Mouse (Mus musculus): ENCODE data around the gene Kdm4d. TPM values are rescaled to one million over a fixed set of nuclear protein-coding genes. Genes with fewer than 3 reads are reported as not detected.
"Not testable (repeated sequence)": the region's sequence is repeated elsewhere in the genome, so short reads cannot be mapped to it uniquely, and the experiment has no call there.

Gene Kdm4d
- polyA plus RNA-seq, 1 experiment from 2014 or later, result 0.35 TPM

DNA sequence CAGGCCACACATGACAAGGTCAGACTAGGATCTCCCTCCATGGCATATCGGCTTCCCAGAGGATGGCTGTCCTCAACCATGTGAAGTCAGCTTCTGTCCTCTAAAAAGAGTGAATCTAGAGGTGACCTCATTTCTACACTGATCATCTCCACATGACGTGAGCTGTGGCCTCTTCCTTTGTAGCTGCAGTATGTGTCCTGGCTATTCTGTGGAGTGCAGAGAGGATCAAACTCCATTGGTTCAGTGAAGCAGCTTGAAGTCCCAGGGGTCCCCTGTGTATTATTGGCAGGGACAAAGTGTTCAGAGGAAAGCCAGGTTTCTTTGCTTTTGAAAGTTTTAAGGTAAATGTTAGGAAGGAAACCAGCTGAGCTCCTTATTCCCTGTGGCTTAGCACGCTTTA, 17.8 kb upstream of the Kdm4d start:
- no peaks in the 10 kb centered on the region for H3K9me3 ChIP-seq
- no peak overlapping the region for H3K9ac ChIP-seq
- H3K27me3 ChIP-seq (replicated peaks), result no peaks in the 10 kb centered on the region
- WGBS, result 80% methylated on average over 3 of the region's 3 CpGs
- H3K4me2 ChIP-seq (replicated peaks), result no peak overlapping the region
- ATAC-seq, result no peak
- no peak overlapping the region for H3K27ac ChIP-seq
- H3K4me1 ChIP-seq (replicated peaks), result peaks cover 5% of the 10 kb centered on the region; the same call in 1 of the 2 replicates
- H3K36me3 ChIP-seq, result no peaks in the 10 kb centered on the region
- H3K4me3 ChIP-seq (replicated peaks), result no peak overlapping the region

DNA sequence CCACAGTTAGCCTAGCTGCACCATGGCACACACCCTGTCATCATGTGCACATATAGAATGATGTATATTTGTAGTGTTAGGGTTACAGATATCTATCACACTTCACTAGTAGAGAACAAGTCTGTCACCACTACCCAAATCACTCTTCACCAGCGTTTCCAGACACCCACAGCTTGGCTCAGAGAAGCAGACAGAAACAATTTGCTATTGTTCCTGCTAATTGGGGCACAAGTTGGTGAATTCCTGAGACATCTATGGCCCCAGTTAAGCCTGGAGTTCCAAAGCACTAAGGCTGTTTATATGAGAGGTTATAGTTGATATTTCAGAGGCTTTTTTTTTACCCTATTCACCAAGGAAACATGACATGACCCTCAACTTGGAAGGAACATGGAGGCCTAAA, 17.0 kb upstream of the Kdm4d start:
- Histone ChIP-seq H3K4me2 (replicated peaks) (no peak overlapping the region), H3K27me3 (replicated peaks) (no peaks in the 10 kb centered on the region), H3K27ac (no peak overlapping the region), H3K4me3 (replicated peaks) (no peak overlapping the region), H3K9ac (no peak overlapping the region), H3K4me1 (replicated peaks) (peaks cover 5% of the 10 kb centered on the region; the same call in 1 of the 2 replicates), H3K36me3 (no peaks in the 10 kb centered on the region), H3K9me3 (no peaks in the 10 kb centered on the region)
- 61% methylated on average over 1 of the region's 1 CpGs for WGBS
- no peak for ATAC-seq

DNA sequence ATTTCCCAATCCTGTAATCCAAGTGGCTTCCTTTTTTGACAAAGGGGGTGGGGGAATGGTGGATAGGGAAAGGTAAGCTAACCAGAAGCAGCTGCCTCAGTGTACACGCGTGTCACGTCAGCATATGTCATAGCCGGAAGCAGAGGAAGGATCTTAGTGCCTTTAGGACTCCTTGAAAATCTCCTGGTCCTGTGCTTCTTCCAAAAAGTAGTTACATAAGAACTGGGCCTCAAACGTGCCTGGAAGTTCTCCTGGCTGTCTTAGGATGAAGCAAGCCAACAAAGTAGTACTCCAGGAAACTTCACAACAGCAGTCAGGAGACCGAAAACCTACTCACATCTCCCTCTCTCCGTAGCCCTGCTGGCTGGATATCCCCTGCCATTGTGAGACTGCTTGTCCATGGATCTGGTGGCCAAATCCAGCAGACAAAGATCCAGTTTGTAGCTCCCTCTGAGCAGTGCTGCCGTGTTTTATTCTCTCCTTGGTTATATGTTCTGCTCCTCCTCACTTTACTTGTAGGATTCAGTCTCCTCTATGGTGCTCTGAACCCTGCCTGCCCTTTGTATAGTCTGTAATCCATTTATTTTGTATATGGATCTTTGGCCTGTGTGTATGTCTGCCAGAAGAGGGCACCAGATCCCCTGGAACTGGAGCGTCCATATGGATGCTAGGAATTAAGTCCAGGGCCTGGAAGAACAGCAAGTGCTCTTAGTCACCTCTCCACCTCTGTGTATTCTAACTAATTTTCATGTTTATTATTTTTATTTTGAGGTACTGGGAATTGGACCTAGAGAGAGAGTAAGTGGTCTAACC, 12.6 kb upstream of the Kdm4d start:
- Histone ChIP-seq H3K9me3 (no peaks in the 10 kb centered on the region), H3K9ac (no peak overlapping the region)
- 74% methylated on average over 9 of the region's 9 CpGs for WGBS

GRCm38 (mm10) chr9:14500916-14501424, 688 bp upstream of the Kdm4d start:
- 0 out of 2 replicates have a peak, but pooled peaks cover 2% of the 10 kb centered on the region for H3K4me1 ChIP-seq (replicated peaks)
- H3K27me3 ChIP-seq (replicated peaks), result no peaks in the 10 kb centered on the region
- peak overlapping the region; percentile 49; the same call in 1 of the 2 replicates for H3K27ac ChIP-seq
- H3K36me3 ChIP-seq, result peaks cover 18% of the 10 kb centered on the region
- H3K9me3 ChIP-seq, result no peaks in the 10 kb centered on the region
- peak overlapping the region; percentile 57 for H3K4me3 ChIP-seq (replicated peaks)
- peak overlapping the region; percentile 65 for H3K9ac ChIP-seq
- WGBS, result 5% methylated on average over 10 of the region's 10 CpGs
- peak overlapping the region; percentile 53 for H3K4me2 ChIP-seq (replicated peaks)
- no peak for ATAC-seq

More for the DNA sequence above, 12.6 kb upstream of the Kdm4d start:
- Histone ChIP-seq H3K4me3 (replicated peaks) (no peak overlapping the region), H3K36me3 (peaks cover 22% of the 10 kb centered on the region), H3K27ac (no peak overlapping the region), H3K27me3 (replicated peaks) (no peaks in the 10 kb centered on the region), H3K4me2 (replicated peaks) (no peak overlapping the region), H3K4me1 (replicated peaks) (no peaks in the 10 kb centered on the region)
- ATAC-seq, result peak; percentile 49

DNA sequence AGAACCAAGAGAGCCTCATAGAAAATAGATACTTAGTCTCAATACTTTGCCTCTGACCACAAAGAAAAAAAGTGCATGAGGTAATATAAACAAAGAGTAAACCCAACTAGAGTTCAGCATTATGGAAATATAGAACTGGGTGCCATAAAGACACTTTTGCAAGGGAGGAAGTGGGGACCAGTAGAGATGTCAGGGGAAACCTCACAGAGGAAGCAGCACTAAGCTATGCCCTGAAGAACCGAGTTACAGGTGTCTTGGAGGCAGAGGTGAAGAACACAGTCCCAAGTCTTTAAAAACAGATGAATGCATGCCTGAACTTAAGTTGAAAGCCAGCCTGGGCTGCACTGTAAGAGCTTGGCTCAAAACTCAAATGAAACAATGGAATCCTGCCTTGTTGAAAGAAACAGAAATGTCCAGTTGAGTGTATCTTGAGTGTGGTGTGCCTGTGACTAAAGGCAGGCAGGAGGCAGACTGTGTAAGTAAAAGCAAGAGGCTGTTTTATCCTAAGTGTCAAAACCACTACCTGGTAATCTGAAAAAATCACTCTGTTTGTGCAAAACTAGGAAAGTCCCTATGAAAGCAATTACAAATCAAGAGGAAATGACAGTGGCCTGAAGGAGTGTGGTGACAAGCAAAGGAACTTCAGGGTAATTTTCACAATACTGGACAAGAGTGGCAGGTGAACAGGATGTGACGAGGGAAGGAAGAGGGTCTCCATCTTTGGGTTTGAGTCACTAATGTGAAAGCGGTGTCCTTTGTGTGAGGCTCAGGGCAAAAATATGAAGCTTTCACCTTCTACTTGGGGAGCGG, 1.2 kb downstream of the Kdm4d start:
- H3K27me3 ChIP-seq (replicated peaks), result no peaks in the 10 kb centered on the region
- peak overlapping the region; percentile 62 for H3K4me2 ChIP-seq (replicated peaks)
- no peak for ATAC-seq
- no peaks in the 10 kb centered on the region for H3K9me3 ChIP-seq
- H3K4me3 ChIP-seq (replicated peaks), result no peak overlapping the region
- no peak overlapping the region for H3K27ac ChIP-seq
- H3K4me1 ChIP-seq (replicated peaks), result 0 out of 2 replicates have a peak, but pooled peaks cover 2% of the 10 kb centered on the region
- H3K36me3 ChIP-seq, result peaks cover 7% of the 10 kb centered on the region
- H3K9ac ChIP-seq, result no peak overlapping the region
- 78% methylated on average over 4 of the region's 4 CpGs for WGBS

DNA sequence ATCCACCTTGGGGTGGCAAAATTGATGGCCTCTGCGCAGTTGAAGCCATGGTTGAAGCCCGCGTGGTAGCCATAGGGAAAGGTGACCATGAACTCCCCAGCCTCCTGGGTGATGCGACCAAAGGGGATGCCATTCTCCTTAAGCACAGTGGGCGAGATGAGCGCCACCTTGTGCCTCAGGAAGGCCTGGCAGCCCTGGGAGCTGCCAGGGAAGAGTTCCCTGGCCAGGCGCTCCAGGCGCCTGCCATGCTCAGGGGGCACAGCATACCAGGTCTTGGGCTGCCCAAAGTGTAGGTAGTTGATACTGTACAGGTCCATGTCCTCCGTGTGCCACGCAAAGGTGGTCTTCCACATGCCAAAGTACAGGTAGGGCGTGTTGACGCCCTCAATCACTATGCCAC, 36.6 kb downstream of the Kdm4d start:
- not testable (repeated sequence) for H3K9me3 ChIP-seq; H3K4me1 ChIP-seq (replicated peaks); H3K27ac ChIP-seq; ATAC-seq; H3K27me3 ChIP-seq (replicated peaks); H3K4me3 ChIP-seq (replicated peaks); H3K4me2 ChIP-seq (replicated peaks); H3K9ac ChIP-seq; H3K36me3 ChIP-seq
- WGBS, result 80% methylated on average over 12 of the region's 12 CpGs

DNA sequence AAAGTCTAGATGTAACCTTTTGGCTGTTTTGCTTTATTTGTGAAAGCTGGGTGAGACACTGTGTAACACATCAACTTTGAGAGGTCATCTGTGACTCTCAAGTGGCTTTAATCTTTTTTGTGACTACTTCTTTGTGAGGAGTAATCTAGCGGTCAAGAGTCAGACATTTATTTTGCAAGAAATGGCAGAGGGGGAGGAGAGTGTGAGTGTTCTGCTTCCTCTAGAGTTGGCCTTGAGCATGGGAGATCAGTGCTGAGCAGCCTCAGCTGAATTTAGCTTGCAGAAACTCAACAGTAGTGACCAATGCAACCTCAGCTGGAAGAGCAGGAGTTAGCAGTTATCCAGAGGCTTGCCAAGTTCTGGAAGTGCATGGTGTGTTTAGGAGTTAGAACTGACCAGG, 37.7 kb downstream of the Kdm4d start:
- H3K36me3 ChIP-seq; H3K4me1 ChIP-seq (replicated peaks); H3K4me2 ChIP-seq (replicated peaks); H3K4me3 ChIP-seq (replicated peaks); H3K27me3 ChIP-seq (replicated peaks); H3K9me3 ChIP-seq; H3K9ac ChIP-seq; ATAC-seq; H3K27ac ChIP-seq: not testable (repeated sequence)
- WGBS, result 93% methylated on average over 1 of the region's 1 CpGs

DNA sequence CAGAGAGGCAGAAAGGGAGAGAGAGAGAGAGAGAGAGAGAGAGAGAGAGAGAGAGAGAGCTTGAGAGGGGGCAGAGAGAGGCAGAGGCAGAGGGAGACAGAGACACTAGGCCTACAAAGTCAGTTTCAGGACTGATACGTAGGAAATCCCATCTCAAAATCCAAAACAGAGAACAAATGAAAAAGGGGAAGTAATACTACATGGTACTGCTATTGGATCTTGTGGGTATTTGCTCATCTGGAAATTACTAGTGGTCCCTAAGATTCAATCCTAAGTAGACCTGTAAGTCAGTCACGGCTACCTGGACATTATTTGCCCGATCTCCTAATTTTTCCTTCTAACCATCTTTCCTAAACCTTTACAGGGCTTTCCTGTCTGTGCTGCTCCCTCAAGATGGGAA, 44.0 kb downstream of the Kdm4d start:
- no peaks in the 10 kb centered on the region for H3K36me3 ChIP-seq
- H3K27me3 ChIP-seq (replicated peaks), result no peaks in the 10 kb centered on the region
- no peak overlapping the region for H3K4me3 ChIP-seq (replicated peaks)
- H3K9ac ChIP-seq, result no peak overlapping the region
- ATAC-seq, result no peak
- H3K4me2 ChIP-seq (replicated peaks), result no peak overlapping the region
- no peaks in the 10 kb centered on the region for H3K9me3 ChIP-seq
- no peaks in the 10 kb centered on the region for H3K4me1 ChIP-seq (replicated peaks)
- H3K27ac ChIP-seq, result no peak overlapping the region
- 90% methylated on average over 3 of the region's 3 CpGs for WGBS

GRCm38 (mm10) chr9:14451120-14451519, 49.2 kb downstream of the Kdm4d start:
- WGBS, result 59% methylated on average over 8 of the region's 8 CpGs
- not testable (repeated sequence) for H3K27ac ChIP-seq

DNA sequence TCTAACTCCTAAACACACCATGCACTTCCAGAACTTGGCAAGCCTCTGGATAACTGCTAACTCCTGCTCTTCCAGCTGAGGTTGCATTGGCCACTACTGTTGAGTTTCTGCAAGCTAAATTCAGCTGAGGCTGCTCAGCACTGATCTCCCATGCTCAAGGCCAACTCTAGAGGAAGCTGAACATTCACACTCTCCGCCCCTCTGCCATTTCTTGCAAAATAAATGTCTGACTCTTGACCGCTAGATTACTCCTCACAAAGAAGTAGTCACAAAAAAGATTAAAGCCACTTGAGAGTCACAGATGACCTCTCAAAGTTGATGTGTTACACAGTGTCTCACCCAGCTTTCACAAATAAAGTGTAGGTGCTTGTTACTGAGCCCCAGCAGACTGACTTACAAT, 53.2 kb downstream of the Kdm4d start:
- not testable (repeated sequence) for H3K4me2 ChIP-seq (replicated peaks); ATAC-seq; H3K27me3 ChIP-seq (replicated peaks); H3K4me3 ChIP-seq (replicated peaks); H3K4me1 ChIP-seq (replicated peaks); H3K9ac ChIP-seq; H3K27ac ChIP-seq; H3K36me3 ChIP-seq; H3K9me3 ChIP-seq
- WGBS, result 83% methylated on average over 2 of the region's 2 CpGs

More at GRCm38 (mm10) chr9:14451120-14451519, 49.2 kb downstream of the Kdm4d start:
- ATAC-seq, result 0 out of 2 replicates have a peak, but pooled peaks have one; percentile 34
- not testable (repeated sequence) for H3K4me2 ChIP-seq (replicated peaks); H3K36me3 ChIP-seq; H3K4me3 ChIP-seq (replicated peaks); H3K27me3 ChIP-seq (replicated peaks); H3K9ac ChIP-seq; H3K4me1 ChIP-seq (replicated peaks); H3K9me3 ChIP-seq

- Histone ChIP-seq H3K4me2 (replicated peaks) (no peak overlapping the region), H3K27me3 (replicated peaks) (no peaks in the 10 kb centered on the region), H3K9ac (no peak overlapping the region), H3K9me3 (no peaks in the 10 kb centered on the region), H3K36me3 (no peaks in the 10 kb centered on the region), H3K27ac (no peak overlapping the region), H3K4me1 (replicated peaks) (no peaks in the 10 kb centered on the region), H3K4me3 (replicated peaks) (no peak overlapping the region)
- no peak for ATAC-seq
- WGBS, result 89% methylated on average over 1 of the region's 1 CpGs
These were observed 59.9 kb downstream of the Kdm4d start for GRCm38 (mm10) chr9:14440347-14440746.

GRCm38 (mm10) chr9:14433252-14433939, 66.9 kb downstream of the Kdm4d start:
- H3K27me3 ChIP-seq (replicated peaks), result no peaks in the 10 kb centered on the region
- no peak overlapping the region for H3K27ac ChIP-seq
- H3K36me3 ChIP-seq, result no peaks in the 10 kb centered on the region
- no peaks in the 10 kb centered on the region for H3K4me1 ChIP-seq (replicated peaks)
- no peak overlapping the region for H3K4me2 ChIP-seq (replicated peaks)
- peak; percentile 100 for ATAC-seq
- WGBS, result 42% methylated on average over 11 of the region's 11 CpGs
- H3K9ac ChIP-seq, result no peak overlapping the region
- H3K9me3 ChIP-seq, result no peaks in the 10 kb centered on the region
- no peak overlapping the region for H3K4me3 ChIP-seq (replicated peaks)

Data from intestine, embryonic 15.5 days (tissue).